In the genomic region with DNA sequence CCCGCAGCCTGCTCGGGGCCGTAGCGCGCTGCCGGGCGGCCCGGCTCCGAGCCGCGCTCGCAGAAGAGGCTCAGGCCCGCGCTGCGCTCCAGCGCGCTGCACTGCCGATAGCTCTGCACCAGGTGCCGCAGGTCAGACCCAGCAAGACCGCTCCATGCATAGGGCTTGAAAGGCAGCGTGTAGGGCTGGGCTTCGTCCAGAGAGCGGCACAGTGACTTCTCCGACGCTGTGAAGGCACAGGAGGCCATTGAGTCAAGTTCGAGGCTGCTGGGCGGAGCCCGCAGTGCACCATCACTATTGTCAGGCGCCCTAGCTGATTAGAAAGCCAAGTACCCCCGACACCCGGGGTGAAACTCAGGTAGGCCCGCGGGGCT, we compare ENCODE assay signal across 8 mouse cellular contexts. TPM values are rescaled to one million over a fixed set of nuclear protein-coding genes. Genes with fewer than 3 reads are reported as not detected.
DNase-seq lines count a peak whose midpoint lies in the region; ATAC-seq and TF ChIP-seq lines count a peak whose summit lies in the region.

No protein-coding gene starts in this region.

- WGBS in neural tube, embryonic 11.5 days = under 1% methylated on average over 33 of the region's 33 CpGs
- WGBS in forebrain, embryonic 10.5 days = under 1% methylated on average over 33 of the region's 33 CpGs
- 2% methylated on average over 33 of the region's 33 CpGs for WGBS in kidney, postnatal 0 days
- under 1% methylated on average over 33 of the region's 33 CpGs for WGBS in neural tube, embryonic 15.5 days

- intact Hi-C loops in left cerebral cortex, adult 2 months (cut with DNase I) = loop anchor here (5.0 kb wide), 1 partner anchor 1254 kb away; no protein-coding TSS in a partner anchor

- ATAC-seq in neural tube, embryonic 11.5 days (ENCODE audit: insufficient read depth, low FRiP score, low TSS enrichment) = no peak
- ATAC-seq in kidney, postnatal 0 days (replicated peaks; ENCODE audit: low FRiP score, low read depth) = peak; percentile 61; the same call in 1 of the 2 replicates
- ATAC-seq in neural tube, embryonic 15.5 days (ENCODE audit: low FRiP score) = peak; percentile 26; the same call in 1 of the 2 replicates

- peaks cover 97% of the 10 kb centered on the region for H3K27me3 ChIP-seq in neural tube, embryonic 11.5 days (ENCODE audit: control insufficient read depth, insufficient read depth, low read length)
- peaks cover 100% of the 10 kb centered on the region for H3K27me3 ChIP-seq in forebrain, embryonic 10.5 days (ENCODE audit: poor library complexity, severe bottlenecking)
- H3K27me3 ChIP-seq in kidney, postnatal 0 days (ENCODE audit: insufficient read depth, low read length) = peaks cover 81% of the 10 kb centered on the region
- peaks cover 96% of the 10 kb centered on the region for H3K27me3 ChIP-seq in neural tube, embryonic 15.5 days (replicated peaks)

- H3K4me2 ChIP-seq in neural tube, embryonic 11.5 days (ENCODE audit: low read depth) = peak overlapping the region; percentile 38
- peak overlapping the region; percentile 54 for H3K4me2 ChIP-seq in kidney, postnatal 0 days (ENCODE audit: low read length)
- peak overlapping the region; percentile 64 for H3K4me2 ChIP-seq in neural tube, embryonic 15.5 days

- H3K4me1 ChIP-seq in neural tube, embryonic 11.5 days (ENCODE audit: control insufficient read depth, insufficient read depth, low read length) = peaks cover 23% of the 10 kb centered on the region
- H3K4me1 ChIP-seq in forebrain, embryonic 10.5 days = peaks cover 51% of the 10 kb centered on the region
- H3K4me1 ChIP-seq in kidney, postnatal 0 days (replicated peaks; ENCODE audit: insufficient read depth, low read length) = peaks cover 38% of the 10 kb centered on the region
- H3K4me1 ChIP-seq in neural tube, embryonic 15.5 days = peaks cover 49% of the 10 kb centered on the region

- no peaks in the 10 kb centered on the region for H3K36me3 ChIP-seq in neural tube, embryonic 11.5 days (ENCODE audit: control insufficient read depth, insufficient read depth, low read length)
- no peaks in the 10 kb centered on the region for H3K36me3 ChIP-seq in forebrain, embryonic 10.5 days (replicated peaks)
- H3K36me3 ChIP-seq in kidney, postnatal 0 days (ENCODE audit: insufficient read depth, low read length) = no peaks in the 10 kb centered on the region
- no peaks in the 10 kb centered on the region for H3K36me3 ChIP-seq in neural tube, embryonic 15.5 days

- no peak overlapping the region for H3K9ac ChIP-seq in neural tube, embryonic 11.5 days (ENCODE audit: low read length)
- no peak overlapping the region for H3K9ac ChIP-seq in kidney, postnatal 0 days (ENCODE audit: low read depth, low read length)
- H3K9ac ChIP-seq in neural tube, embryonic 15.5 days (replicated peaks) = no peak overlapping the region; the same call in 1 of the 2 replicates

- H3K27ac ChIP-seq in neural tube, embryonic 11.5 days (ENCODE audit: low read depth, low read length) = no peak overlapping the region
- no peak overlapping the region for H3K27ac ChIP-seq in forebrain, embryonic 10.5 days
- H3K27ac ChIP-seq in kidney, postnatal 0 days = no peak overlapping the region
- no peak overlapping the region for H3K27ac ChIP-seq in neural tube, embryonic 15.5 days (replicated peaks)
- no peak overlapping the region for H3K27ac ChIP-seq in left cerebral cortex, adult 2 months

- TF ChIP-seq CTCF in kidney, postnatal 0 days (IDR thresholded peaks at IDR 0.05; ENCODE audit: low read depth) = no peak
- no peak for TF ChIP-seq CTCF in left cerebral cortex, adult 2 months (IDR thresholded peaks at IDR 0.05)

- peak; percentile 51 for DNase-seq in neural tube, embryonic 11.5 days (ENCODE audit: low spot score)
- DNase-seq in neural tube, embryonic 10.5 days (ENCODE audit: extremely low spot score, low spot score) = no peak
- peak; percentile 35 for DNase-seq in forebrain, embryonic 10.5 days (ENCODE audit: extremely low spot score, low spot score)
- no peak for DNase-seq in kidney, postnatal 0 days (ENCODE audit: low spot score)
- no peak for DNase-seq in spleen, postnatal 10 days (ENCODE audit: low spot score in 2 of 2)
- no peak for DNase-seq in left cerebral cortex, adult 2 months (ENCODE audit: extremely low spot score in 1 of 2, low spot score in 2 of 2)
- no peak for DNase-seq in left cerebral cortex, adult 18-20 months (ENCODE audit: low spot score in 2 of 2)

- H3K9me3 ChIP-seq in neural tube, embryonic 11.5 days (ENCODE audit: control insufficient read depth, low read length) = no peaks in the 10 kb centered on the region
- H3K9me3 ChIP-seq in forebrain, embryonic 10.5 days = no peaks in the 10 kb centered on the region
- H3K9me3 ChIP-seq in kidney, postnatal 0 days (replicated peaks; ENCODE audit: low read length) = no peaks in the 10 kb centered on the region
- no peaks in the 10 kb centered on the region for H3K9me3 ChIP-seq in neural tube, embryonic 15.5 days (replicated peaks)

- peak overlapping the region; percentile 23 for H3K4me3 ChIP-seq in neural tube, embryonic 11.5 days (ENCODE audit: low read depth, low read length)
- H3K4me3 ChIP-seq in forebrain, embryonic 10.5 days = peak overlapping the region; percentile 44
- H3K4me3 ChIP-seq in kidney, postnatal 0 days (replicated peaks; ENCODE audit: low read depth, low read length) = peak overlapping the region; percentile 24
- peak overlapping the region; percentile 35 for H3K4me3 ChIP-seq in neural tube, embryonic 15.5 days (replicated peaks)
- H3K4me3 ChIP-seq in left cerebral cortex, adult 2 months = no peak overlapping the region

RNA-seq across cellular contexts. Expression of a gene that starts 4.2 kb away (rescaled TPM):
- not detected in 2 replicates for polyA plus RNA-seq in neural tube, embryonic 11.5 days (2014; fragmentation: Nextera tagmentation; extraction: Ambion mirVana)
- polyA plus RNA-seq in forebrain, embryonic 10.5 days (2016; fragmentation: Nextera tagmentation; extraction: Ambion mirVana) = not detected in 2 replicates
- polyA plus RNA-seq in kidney, postnatal 0 days (2015; fragmentation: Nextera tagmentation; extraction: Ambion mirVana) = 0.06 TPM in 1 of 2 replicates, not detected in the other
- polyA plus RNA-seq in neural tube, embryonic 15.5 days (2015; fragmentation: Nextera tagmentation; extraction: Ambion mirVana) = 2.1 TPM in 1 of 2 replicates, not detected in the other
- not detected for total RNA-seq in left cerebral cortex, adult 2 months (2021)
- not detected for total RNA-seq in left cerebral cortex, adult 18-20 months (2021)

Comparison
In these comparisons a context has a peak if more than half of its experiments do, and no peak if none do; other contexts are left out.
1. DNase-seq: peak in neural tube, embryonic 11.5 days (single experiment) and forebrain, embryonic 10.5 days (single experiment); none in neural tube, embryonic 10.5 days (single experiment), kidney, postnatal 0 days (single experiment), spleen, postnatal 10 days (0 of 2), left cerebral cortex, adult 2 months (0 of 2) and left cerebral cortex, adult 18-20 months (0 of 2).
2. Peak in every context shown above with its lines, with median percentiles within 50 percentile points of each other: H3K4me2 ChIP-seq.